Mouse (Mus musculus) retina, postnatal 7 days (tissue): ENCODE data around the gene Zyx.

Source experiments
- DNase-seq: peaks from one replicate; pipeline ENCODE4 v3.0.0-alpha.2; 2012; ENCODE audit warnings: low read depth, low spot score

The Zyx gene

GRCm38 (mm10) chr6:42369870-42370269 is 20.4 kb downstream of the Zyx start:
- no peak for DNase-seq

GRCm38 (mm10) chr6:42370630-42371363 is 21.4 kb downstream of the Zyx start:
- DNase-seq: peak; percentile 60

- no peak for DNase-seq
Observed at GRCm38 (mm10) chr6:42372001-42372400, 22.6 kb downstream of the Zyx start.

- no peak for DNase-seq
Observed at GRCm38 (mm10) chr6:42372421-42372815, 23.0 kb downstream of the Zyx start.

GRCm38 (mm10) chr6:42372816-42373547 is 23.6 kb downstream of the Zyx start, which contains the start of gene Epha1:
Gene Epha1, minus strand, starts transcription at chr6:42373268.
- no peak for DNase-seq

GRCm38 (mm10) chr6:42373669-42374430 is 24.4 kb downstream of the Zyx start:
- DNase-seq: no peak

GRCm38 (mm10) chr6:42374701-42375100 is 25.3 kb downstream of the Zyx start:
- no peak for DNase-seq

GRCm38 (mm10) chr6:42375131-42375530 is 25.7 kb downstream of the Zyx start:
- no peak for DNase-seq

GRCm38 (mm10) chr6:42376016-42376415 is 26.6 kb downstream of the Zyx start:
- DNase-seq: no peak

- peak; percentile 52 for DNase-seq
Observed at GRCm38 (mm10) chr6:42376504-42377019, 27.1 kb downstream of the Zyx start.

GRCm38 (mm10) chr6:42377280-42377679 is 27.9 kb downstream of the Zyx start:
- no peak for DNase-seq

- no peak for DNase-seq
Observed at GRCm38 (mm10) chr6:42379551-42379950, 30.1 kb downstream of the Zyx start.

GRCm38 (mm10) chr6:42380416-42381144 is 31.1 kb downstream of the Zyx start:
- no peak for DNase-seq

- DNase-seq: no peak
Observed at GRCm38 (mm10) chr6:42381221-42381620, 31.8 kb downstream of the Zyx start.

- DNase-seq: no peak
Observed at GRCm38 (mm10) chr6:42381916-42382381, 32.5 kb downstream of the Zyx start.

GRCm38 (mm10) chr6:42383360-42383759 is 33.9 kb downstream of the Zyx start:
- DNase-seq: no peak

GRCm38 (mm10) chr6:42385635-42386034 is 36.2 kb downstream of the Zyx start:
- no peak for DNase-seq

- no peak for DNase-seq
Observed at GRCm38 (mm10) chr6:42391796-42392330, 42.4 kb downstream of the Zyx start.

GRCm38 (mm10) chr6:42395960-42396809 is 46.8 kb downstream of the Zyx start:
- DNase-seq: no peak

GRCm38 (mm10) chr6:42397041-42397657 is 47.7 kb downstream of the Zyx start:
- DNase-seq: no peak
